Mouse (Mus musculus) layer of hippocampus, adult 11-12 months (tissue): ENCODE measurements around the gene Tbce.
"Not testable (repeated sequence)": the region's sequence is repeated elsewhere in the genome, so short reads cannot be mapped to it uniquely, and the experiment has no call there.

Experiments used
- DNase-seq: peaks from one replicate; pipeline ENCODE4 v3.0.0; 2022; ENCODE audit warnings: low spot score

Tbce gene

GRCm38 (mm10) chr13:14039292-14039965 lies at the start of gene Tbce:
Tbce (minus strand) TSS chr13:14039638.
- peak; percentile 91 for DNase-seq

DNA sequence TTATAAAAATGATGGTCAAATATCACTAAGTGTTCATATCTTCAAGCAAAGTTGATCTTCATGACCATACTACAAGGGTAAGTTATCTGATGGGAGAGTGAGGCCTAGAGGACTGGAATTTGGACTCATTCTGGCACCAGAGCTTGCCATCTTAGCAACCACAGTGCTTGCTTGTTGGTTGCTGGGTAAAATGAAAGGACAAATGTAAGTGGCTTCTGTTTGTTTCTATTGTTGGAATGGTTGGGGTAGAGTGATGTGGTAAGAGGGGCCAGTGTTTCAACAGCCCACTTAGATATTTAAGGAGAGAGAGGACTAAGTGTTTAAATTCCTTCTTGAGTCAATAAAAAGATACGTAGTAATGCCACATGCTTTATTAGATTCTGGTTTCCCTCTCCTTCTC lies 49.2 kb upstream of the Tbce start:
- DNase-seq, result no peak

DNA sequence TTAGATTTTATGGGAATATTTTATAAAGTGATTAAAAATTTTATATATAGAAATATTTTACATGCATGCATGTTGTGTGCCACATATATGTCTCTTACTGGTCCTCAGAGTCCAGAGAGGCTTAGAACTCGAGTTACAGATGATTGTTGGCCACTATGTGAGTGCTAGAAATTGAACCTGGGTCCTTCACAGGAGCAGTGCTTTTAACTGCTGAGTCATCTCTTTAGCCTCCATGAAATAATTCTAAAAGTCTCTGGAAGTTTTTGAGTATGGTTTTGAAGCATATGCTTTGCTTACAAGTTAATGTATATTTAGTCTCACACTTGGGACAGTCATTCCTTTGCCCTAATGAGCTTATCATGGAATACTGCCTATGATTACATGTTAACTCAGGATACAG lies 35.9 kb upstream of the Tbce start:
- DNase-seq, result no peak

GRCm38 (mm10) chr13:14074371-14074770 lies 34.9 kb upstream of the Tbce start:
- no peak for DNase-seq

- DNase-seq, result no peak
These were observed 29.9 kb upstream of the Tbce start for GRCm38 (mm10) chr13:14069291-14069690.

DNA sequence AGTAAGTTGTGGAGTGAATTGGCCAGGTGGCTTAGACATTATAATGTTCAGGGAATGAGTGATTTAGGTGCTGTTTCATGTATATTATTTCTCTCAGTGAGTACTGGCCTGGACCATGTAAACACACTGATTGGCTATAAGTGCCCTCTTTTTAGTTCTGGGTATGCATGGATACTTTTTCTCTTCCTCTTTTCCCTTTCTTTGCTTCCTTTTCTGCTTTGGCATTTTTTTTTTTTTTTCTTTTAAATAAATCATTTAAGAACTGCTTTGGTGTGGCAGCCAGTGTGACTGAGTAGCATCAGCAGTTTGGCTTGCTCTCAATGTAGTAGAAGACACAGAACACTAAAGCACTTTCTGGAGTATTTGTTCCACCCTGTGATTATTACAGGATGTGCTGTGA lies 28.6 kb upstream of the Tbce start:
- no peak for DNase-seq

- DNase-seq, result no peak
These were observed 26.3 kb upstream of the Tbce start for GRCm38 (mm10) chr13:14065701-14066100.

DNA sequence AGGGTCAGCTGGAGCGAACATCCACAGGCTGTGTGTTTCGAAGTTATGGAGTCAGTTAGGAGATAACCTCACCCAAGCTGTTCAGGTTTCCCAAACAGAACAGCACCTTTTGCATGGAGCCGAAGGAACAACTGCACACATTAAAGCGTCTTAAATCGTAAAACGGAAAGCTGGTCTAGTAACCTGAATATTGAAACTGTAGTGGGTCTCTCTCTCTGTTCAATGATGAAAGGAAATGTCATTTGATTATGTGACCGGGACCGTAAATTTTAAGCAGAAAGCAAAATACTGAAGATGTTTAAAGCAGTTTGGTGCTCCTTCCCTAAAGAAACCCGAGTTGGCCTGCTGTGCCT lies 25.6 kb upstream of the Tbce start:
- DNase-seq, result no peak

- DNase-seq, result peak; percentile 28
These were observed 25.0 kb upstream of the Tbce start for GRCm38 (mm10) chr13:14064341-14065027.

- no peak for DNase-seq
These were observed 24.5 kb upstream of the Tbce start for GRCm38 (mm10) chr13:14063942-14064271.

- DNase-seq, result peak; percentile 98
These were observed 23.8 kb upstream of the Tbce start, which contains the start of the genes Arid4b and Ggps1 for GRCm38 (mm10) chr13:14063013-14063941. Arid4b (plus strand) TSS chr13:14063232. Ggps1 (minus strand) TSS chr13:14063488.

- DNase-seq, result no peak
These were observed 23.0 kb upstream of the Tbce start for GRCm38 (mm10) chr13:14062209-14063012.

DNA sequence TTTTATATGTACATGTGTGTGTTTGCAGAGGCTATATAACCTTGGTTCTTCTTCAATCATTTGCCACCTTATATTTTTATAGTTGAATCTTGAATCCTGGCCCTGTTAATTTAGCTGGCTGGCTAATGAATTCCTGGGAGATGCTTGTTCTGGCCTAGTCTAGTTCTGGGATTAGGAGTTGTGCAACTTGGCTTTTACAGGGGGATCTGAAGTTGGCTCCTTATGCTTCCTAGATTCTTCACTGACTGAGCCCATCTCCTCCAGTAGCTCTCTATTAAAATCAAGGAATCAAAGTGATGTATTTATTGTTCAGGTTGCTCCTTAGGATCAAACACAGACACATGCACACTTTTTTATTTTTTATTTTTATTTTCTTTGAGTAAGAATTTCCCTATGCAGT lies 20.1 kb upstream of the Tbce start:
- no peak for DNase-seq

DNA sequence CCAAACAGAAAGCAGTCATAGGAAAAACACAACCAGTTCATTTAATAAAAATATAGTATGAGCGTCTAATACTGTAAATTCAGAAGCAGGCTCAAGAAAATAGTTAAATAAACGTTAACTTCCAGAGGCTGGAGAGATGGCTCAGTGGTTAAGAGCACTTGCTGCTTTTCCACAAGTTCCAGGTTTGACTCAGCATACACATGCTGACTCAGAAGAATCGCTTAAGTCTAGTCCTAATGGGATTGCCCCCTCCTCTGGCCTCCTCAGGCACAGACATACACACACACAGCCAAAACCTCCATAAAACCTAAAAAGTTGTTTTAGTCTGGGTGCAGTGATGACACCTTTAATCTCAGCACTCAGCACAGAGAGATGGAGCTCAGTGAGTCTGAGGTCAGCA lies 17.4 kb upstream of the Tbce start:
- DNase-seq, result no peak

- no peak for DNase-seq
These were observed 10.4 kb upstream of the Tbce start for GRCm38 (mm10) chr13:14049878-14050277.

DNA sequence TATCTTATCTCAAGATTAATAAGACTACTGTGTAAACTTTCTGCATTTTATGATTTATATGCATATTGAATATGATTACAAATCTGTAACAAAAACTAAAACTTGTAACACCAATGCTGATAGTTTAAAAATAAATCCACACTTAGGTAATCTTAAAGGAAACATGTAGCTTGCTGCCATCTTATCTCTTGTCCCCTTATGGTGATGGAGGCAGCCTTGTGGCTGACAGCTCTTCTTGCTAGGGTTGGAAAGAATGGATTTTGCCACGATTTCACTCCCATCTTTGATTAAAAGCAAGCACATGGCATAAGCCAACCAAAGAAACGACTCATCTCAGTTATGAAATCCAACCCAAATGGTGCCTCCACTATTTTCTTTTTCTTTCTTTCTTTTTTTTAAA lies 5.1 kb upstream of the Tbce start:
- DNase-seq, result no peak

- DNase-seq, result no peak
These were observed 4.4 kb upstream of the Tbce start for GRCm38 (mm10) chr13:14043851-14044250.

- DNase-seq, result no peak
These were observed 748 bp upstream of the Tbce start for GRCm38 (mm10) chr13:14040186-14040585.

- DNase-seq, result peak; percentile 15
These were observed 537 bp downstream of the Tbce start for GRCm38 (mm10) chr13:14038911-14039291.

GRCm38 (mm10) chr13:14035875-14036630 lies 3.4 kb downstream of the Tbce start:
- no peak for DNase-seq

DNA sequence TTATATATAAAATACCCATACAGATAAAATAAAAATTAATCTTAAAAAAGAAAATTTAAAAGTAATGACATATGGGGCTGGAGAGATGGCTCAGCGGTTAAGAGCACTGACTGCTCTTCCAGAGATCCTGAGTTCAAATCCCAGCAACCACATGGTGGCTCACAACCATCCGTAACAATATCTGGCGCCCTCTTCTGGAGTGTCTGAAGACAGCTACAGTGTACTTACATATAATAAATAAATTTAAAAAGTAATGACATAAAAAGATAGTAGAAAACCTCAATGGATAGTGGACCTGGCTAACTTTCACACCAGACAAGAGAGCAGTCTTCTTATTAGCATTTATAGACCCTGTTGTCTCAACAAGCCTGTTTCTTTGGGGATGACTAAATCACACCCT lies 4.1 kb downstream of the Tbce start:
- DNase-seq, result not testable (repeated sequence)

DNA sequence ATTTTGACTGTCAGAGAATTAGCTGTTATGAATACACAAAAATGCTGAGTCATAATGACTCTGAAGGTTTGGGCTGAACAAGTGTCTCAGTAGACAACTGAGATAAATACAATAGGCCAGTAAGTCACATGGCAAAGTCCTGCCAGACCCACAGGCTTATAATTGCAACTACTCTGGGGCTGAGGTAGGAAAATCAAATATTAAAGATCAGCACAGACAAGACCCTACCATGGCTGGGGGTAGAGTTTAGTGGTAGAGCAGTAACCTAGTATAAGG lies 5.4 kb downstream of the Tbce start:
- no peak for DNase-seq
